Mouse (Mus musculus) heart, embryonic 14.5 days (tissue): Measurements from ENCODE around the gene Lmo2. TPM values are rescaled to one million over a fixed set of nuclear protein-coding genes. Genes with fewer than 3 reads are reported as not detected.
A peak's percentile ranks its signal among the peaks of the same experiment; 100 is the strongest.
"Not testable (repeated sequence)": the region's sequence is repeated elsewhere in the genome, so short reads cannot be mapped to it uniquely, and the experiment has no call there.

ENCODE experiments used
- ATAC-seq: fragments of 200-750 bp; cut with Nextera tagmentation; 2 replicates; pipeline ENCODE4 v1.8.0; 2017; ENCODE audit warnings: low read depth, moderate TSS enrichment; ENCODE audit not compliant: insufficient number of reproducible peaks, insufficient read depth, low FRiP score
- H3K27ac ChIP-seq, 2 experiments: fragments of 200-500 bp in 1 of 2; fragments of 300-500 bp in 1 of 2; sonication (generic) in 1 of 2; replicated peaks in 1 of 2; 2 replicates each; pipeline ENCODE4 v1.5.1; 2012 to 2014; ENCODE audit warnings: low read depth in 2 of 2, low read length in 2 of 2, control low read depth in 1 of 2, mild to moderate bottlenecking in 1 of 2, mixed read lengths in 1 of 2; ENCODE audit not compliant: control insufficient read depth in 1 of 2, insufficient read depth in 1 of 2
- H3K27me3 ChIP-seq: fragments of 300-500 bp; sonication (generic); 2 replicates; pipeline ENCODE4 v1.6.1; 2014; ENCODE audit warnings: mild to moderate bottlenecking, low read length, control low read depth; ENCODE audit not compliant: control insufficient read depth, insufficient read depth
- H3K36me3 ChIP-seq: fragments of 300-500 bp; sonication (generic); 2 replicates; pipeline ENCODE4 v1.6.1; 2014; ENCODE audit warnings: mild to moderate bottlenecking, control low read depth, low read length, mixed read lengths; ENCODE audit not compliant: control insufficient read depth, insufficient read depth
- H3K4me1 ChIP-seq, 2 experiments: fragments of 200-500 bp in 1 of 2; fragments of 300-500 bp in 1 of 2; sonication (generic) in 1 of 2; 2 replicates each; pipeline ENCODE4 v1.6.1; 2012 to 2014; ENCODE audit warnings: low read length in 2 of 2, control low read depth in 1 of 2, mixed read lengths in 1 of 2; ENCODE audit not compliant: control insufficient read depth in 2 of 2, insufficient read depth in 2 of 2
- H3K4me2 ChIP-seq: fragments of 300-500 bp; sonication (generic); 2 replicates; pipeline ENCODE4 v1.6.1; 2014; ENCODE audit warnings: mild to moderate bottlenecking, low read length
- H3K4me3 ChIP-seq, 2 experiments: fragments of 200-500 bp in 1 of 2; fragments of 300-500 bp in 1 of 2; sonication (generic) in 1 of 2; 2 replicates each; pipeline ENCODE4 v1.5.1; 2012 to 2014; ENCODE audit warnings: low read length in 2 of 2, mild to moderate bottlenecking in 2 of 2, control low read depth in 1 of 2, low read depth in 1 of 2, moderate library complexity in 1 of 2; ENCODE audit not compliant: control insufficient read depth in 1 of 2, insufficient read depth in 1 of 2
- H3K9ac ChIP-seq: fragments of 300-500 bp; sonication (generic); 2 replicates; pipeline ENCODE4 v1.6.1; 2014; ENCODE audit warnings: mild to moderate bottlenecking, low read length
- H3K9me3 ChIP-seq: fragments of 300-500 bp; sonication (generic); 2 replicates; pipeline ENCODE4 v1.6.1; 2016; ENCODE audit warnings: low read length, control low read depth; ENCODE audit not compliant: control insufficient read depth
- WGBS: fragments of 180-500 bp; shearing (Covaris S2); extraction: QIAGEN DNeasy Blood & Tissue Kit; methylation state at CpG from one replicate; pipeline ENCODE4 v1.1.7; 2014; 5-methylcytosine and 5-hydroxymethylcytosine counted together
- polyA plus RNA-seq: library from polyadenylated mRNA; unstranded; fragments of >200 nt; fragmentation: Nextera tagmentation; extraction: Ambion mirVana; gene quantifications from 2 replicates; pipeline ENCODE4 v1.2.1, GENCODE M21; 2014

Lmo2 gene
- polyA plus RNA-seq, 1 experiment from 2014 or later: 21.9 TPM

DNA sequence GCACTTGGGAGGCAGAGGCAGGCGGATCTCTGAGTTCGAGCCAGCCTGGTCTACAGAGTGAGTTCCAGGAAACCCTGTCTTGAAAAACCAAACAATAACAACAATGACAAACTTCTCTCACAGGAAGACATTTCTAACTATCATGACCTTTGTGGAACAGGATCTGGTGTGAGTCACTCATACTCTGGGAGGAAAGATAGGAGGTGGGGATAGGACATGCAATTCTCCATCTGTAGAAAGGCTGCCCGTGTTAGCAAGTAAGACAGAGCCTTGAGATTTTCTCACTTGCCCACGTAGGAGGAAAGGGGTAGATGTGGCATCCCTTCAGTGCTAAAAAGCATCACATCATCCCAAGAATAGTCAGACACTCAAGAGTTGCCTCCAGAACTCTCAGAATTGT, 44.1 kb downstream of the Lmo2 start:
- Histone ChIP-seq H3K9me3 (no peaks in the 10 kb centered on the region), H3K9ac (no peak overlapping the region), H3K4me3 (no peak overlapping the region), H3K27me3 (0 out of 2 replicates have a peak, but pooled peaks cover 3% of the 10 kb centered on the region), H3K4me2 (no peak overlapping the region), H3K27ac (no peak overlapping the region), H3K4me1 (no peaks in the 10 kb centered on the region), H3K36me3 (no peaks in the 10 kb centered on the region)
- no peak for ATAC-seq
- 65% methylated on average over 4 of the region's 4 CpGs for WGBS

GRCm38 (mm10) chr2:104002711-104003413, 45.1 kb downstream of the Lmo2 start:
- ATAC-seq: no peak
- WGBS: 32% methylated on average over 16 of the region's 16 CpGs
- Histone ChIP-seq H3K9ac (no peak overlapping the region), H3K4me1 (no peaks in the 10 kb centered on the region), H3K27ac (no peak overlapping the region), H3K36me3 (no peaks in the 10 kb centered on the region), H3K9me3 (no peaks in the 10 kb centered on the region), H3K4me2 (no peak overlapping the region), H3K27me3 (0 out of 2 replicates have a peak, but pooled peaks cover 3% of the 10 kb centered on the region), H3K4me3 (no peak overlapping the region)

DNA sequence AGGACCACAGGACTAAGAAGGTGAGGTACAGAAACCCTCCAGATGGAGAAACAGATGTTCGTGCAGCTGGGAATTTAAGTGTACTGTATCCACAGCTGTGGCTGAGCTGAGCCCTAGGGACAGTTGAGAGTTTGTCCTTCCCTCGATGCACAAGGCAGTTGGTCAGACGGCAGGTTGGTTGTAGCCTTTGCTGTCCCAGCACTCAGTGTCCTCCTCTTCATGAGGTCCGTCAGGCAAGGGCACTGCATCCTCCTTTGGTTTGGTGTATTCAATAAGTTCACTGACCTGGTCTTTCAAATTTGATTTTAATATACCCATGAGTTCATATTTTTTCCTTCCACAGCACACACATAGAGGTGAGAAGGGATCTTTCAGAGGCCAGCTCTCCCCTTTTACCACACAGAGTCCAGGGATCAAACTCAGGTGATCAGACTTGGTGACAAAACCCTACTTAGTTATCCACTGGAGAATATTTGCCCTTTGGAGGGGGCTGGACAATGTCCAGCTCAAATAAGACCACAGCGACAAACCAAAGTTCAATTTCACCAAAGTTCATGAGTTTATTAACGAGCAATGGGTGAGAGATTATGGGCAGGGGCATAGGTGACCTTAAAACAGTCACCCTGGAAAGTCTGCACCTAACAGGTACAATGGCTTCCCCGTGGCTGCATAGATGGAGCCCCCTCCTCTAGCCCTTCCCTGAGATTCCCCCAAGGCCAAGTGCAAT, 50.2 kb downstream of the Lmo2 start:
- no peak overlapping the region for H3K27ac ChIP-seq
- H3K4me2 ChIP-seq: no peak overlapping the region
- H3K36me3 ChIP-seq: no peaks in the 10 kb centered on the region
- WGBS: 80% methylated on average over 7 of the region's 7 CpGs
- no peak overlapping the region for H3K9ac ChIP-seq
- no peak for ATAC-seq
- 0 out of 2 replicates have a peak, but pooled peaks cover 3% of the 10 kb centered on the region for H3K27me3 ChIP-seq
- no peaks in the 10 kb centered on the region for H3K4me1 ChIP-seq
- no peaks in the 10 kb centered on the region for H3K9me3 ChIP-seq
- no peak overlapping the region for H3K4me3 ChIP-seq

DNA sequence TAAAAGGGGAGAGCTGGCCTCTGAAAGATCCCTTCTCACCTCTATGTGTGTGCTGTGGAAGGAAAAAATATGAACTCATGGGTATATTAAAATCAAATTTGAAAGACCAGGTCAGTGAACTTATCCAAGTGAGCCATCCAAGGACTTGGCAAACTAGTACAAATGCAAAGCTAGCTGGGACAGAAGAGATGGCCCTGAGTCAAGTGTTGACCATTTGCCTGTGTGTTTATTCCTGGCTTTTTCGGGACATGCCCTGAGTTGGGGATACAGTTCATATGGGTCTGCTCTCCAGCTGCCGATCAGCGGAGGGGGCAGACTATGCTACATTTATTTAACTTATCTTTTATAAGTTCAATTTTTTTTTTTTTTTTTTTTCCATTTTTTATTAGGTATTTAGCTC, 51.1 kb downstream of the Lmo2 start:
- H3K36me3 ChIP-seq, H3K27me3 ChIP-seq, H3K4me1 ChIP-seq, H3K4me2 ChIP-seq, H3K9me3 ChIP-seq, H3K9ac ChIP-seq, ATAC-seq, H3K4me3 ChIP-seq, H3K27ac ChIP-seq: not testable (repeated sequence)
- WGBS: 96% methylated on average over 3 of the region's 3 CpGs

DNA sequence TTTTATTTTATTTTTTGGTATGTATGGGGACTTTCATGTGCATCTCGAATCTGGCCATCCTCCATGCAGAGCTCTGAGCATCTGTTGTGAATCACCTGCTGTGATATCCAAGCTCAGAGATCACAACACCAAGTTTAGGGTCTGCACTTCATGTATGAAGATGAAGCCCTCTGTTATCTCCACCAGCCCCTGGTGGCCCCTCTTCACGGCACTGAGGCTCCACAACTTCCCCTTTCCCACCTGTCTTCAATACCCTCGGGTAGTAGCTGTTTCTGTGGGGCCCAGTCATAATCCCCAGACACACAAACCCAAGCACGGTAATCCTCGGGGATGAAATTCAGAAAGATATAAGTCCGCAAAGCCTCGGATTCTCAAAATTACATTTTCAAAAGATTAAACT, 65.3 kb downstream of the Lmo2 start:
- Histone ChIP-seq H3K36me3 (no peaks in the 10 kb centered on the region), H3K9ac (no peak overlapping the region), H3K9me3 (no peaks in the 10 kb centered on the region), H3K4me3 (no peak overlapping the region), H3K27me3 (no peaks in the 10 kb centered on the region), H3K27ac (no peak overlapping the region), H3K4me2 (no peak overlapping the region), H3K4me1 (peaks cover 2 to 4% of the 10 kb centered on the region in 2 experiments; a peak in 3 of 4 replicates)
- no peak for ATAC-seq
- 84% methylated on average over 7 of the region's 7 CpGs for WGBS

DNA sequence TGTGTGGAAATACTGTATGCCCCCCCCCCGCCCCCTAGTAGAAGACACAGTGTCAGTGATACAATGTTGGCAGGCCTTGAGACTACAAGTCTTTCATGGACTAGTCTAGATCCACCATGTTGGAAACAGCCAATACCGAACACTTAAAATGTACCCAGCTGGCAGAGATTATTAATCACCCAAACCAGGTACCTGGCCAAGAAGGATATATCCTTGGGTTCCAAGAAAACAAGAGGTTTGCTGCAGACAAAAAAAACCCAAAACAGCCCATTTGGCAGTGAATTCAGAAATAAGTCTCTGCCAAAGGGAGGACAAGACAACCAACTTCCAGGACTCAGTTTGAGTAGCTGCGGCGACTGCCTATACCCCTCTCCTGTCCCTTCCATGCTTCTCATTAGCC, 66.9 kb downstream of the Lmo2 start:
- H3K9ac ChIP-seq: no peak overlapping the region
- 87% methylated on average over 4 of the region's 4 CpGs for WGBS
- H3K27me3 ChIP-seq: no peaks in the 10 kb centered on the region
- no peak overlapping the region for H3K27ac ChIP-seq
- peaks cover 2 to 17% of the 10 kb centered on the region in 2 experiments; a peak in 3 of 4 replicates for H3K4me1 ChIP-seq
- no peak overlapping the region for H3K4me3 ChIP-seq
- H3K9me3 ChIP-seq: no peaks in the 10 kb centered on the region
- no peaks in the 10 kb centered on the region for H3K36me3 ChIP-seq
- no peak overlapping the region for H3K4me2 ChIP-seq
- no peak for ATAC-seq

DNA sequence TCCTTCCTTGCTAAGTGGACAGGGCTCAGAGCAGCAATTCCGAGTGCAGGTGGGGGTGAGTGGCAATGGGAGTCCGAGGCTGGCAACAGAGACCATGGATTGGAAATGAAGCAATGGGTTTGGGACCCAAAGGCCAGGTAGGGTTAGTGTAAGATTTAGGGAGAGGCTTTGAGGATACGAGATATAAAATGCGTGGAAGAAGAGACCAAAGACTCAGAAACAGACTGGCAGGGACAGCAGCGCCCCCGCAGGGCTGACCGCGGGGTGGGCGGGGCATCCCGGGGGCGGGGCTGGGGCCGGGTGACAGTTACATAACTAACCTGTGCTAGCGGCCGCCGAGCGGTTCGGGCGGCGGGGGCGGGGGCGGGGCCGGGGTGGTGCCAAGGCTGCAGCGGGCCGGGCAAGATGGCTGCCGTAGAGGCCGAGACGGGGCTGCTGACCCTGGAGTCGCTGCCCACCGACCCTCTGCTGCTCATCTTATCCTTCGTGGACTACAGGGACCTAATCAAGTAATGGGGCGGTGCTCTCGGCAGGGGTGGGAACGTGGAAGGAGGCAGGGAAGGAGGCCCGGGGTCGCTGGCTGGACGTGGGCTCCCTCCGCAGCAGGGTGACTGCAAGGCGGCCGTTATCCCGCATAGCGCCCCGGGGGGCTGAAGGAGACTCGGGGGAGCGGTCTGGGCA, 69.8 kb downstream of the Lmo2 start, which contains the start of gene Fbxo3:
Gene Fbxo3 (plus strand): TSS at position 264 of the 681 bp plus-strand sequence.
- ATAC-seq: peak; percentile 93
- Histone ChIP-seq H3K27me3 (no peaks in the 10 kb centered on the region), H3K36me3 (peaks cover 9% of the 10 kb centered on the region; the same call in 1 of the 2 replicates), H3K9me3 (no peaks in the 10 kb centered on the region), H3K9ac (peak within 1 kb of the TSS; percentile 99), H3K4me1 (peaks cover 2 to 26% of the 10 kb centered on the region in 2 experiments; a peak in 3 of 4 replicates), H3K4me2 (peak within 1 kb of the TSS; percentile 92), H3K4me3 (peak within 1 kb of the TSS; percentile 82 to 97), H3K27ac (peak within 1 kb of the TSS; percentile 44 to 81)
- WGBS: under 1% methylated on average over 32 of the region's 44 CpGs
